ENCODE assay signal across 8 mouse cellular contexts in genomic region chr17:29381472-29381871, GRCm38 (mm10). TPM values are rescaled to one million over a fixed set of nuclear protein-coding genes. Genes with fewer than 3 reads are reported as not detected.
DNase-seq lines count a peak whose midpoint lies in the region; ATAC-seq and TF ChIP-seq lines count a peak whose summit lies in the region.

No protein-coding gene starts in this region.

- H3K27ac ChIP-seq in ES-Bruce4 (ENCODE audit: insufficient read depth, low read length) = no peak overlapping the region
- no peak overlapping the region for H3K27ac ChIP-seq in forebrain, embryonic 16.5 days (ENCODE audit: low read length)
- no peak overlapping the region for H3K27ac ChIP-seq in limb, embryonic 14.5 days (replicated peaks; ENCODE audit: low read depth, low read length)
- H3K27ac ChIP-seq in midbrain, embryonic 14.5 days (replicated peaks; ENCODE audit: low read depth, low read length) = no peak overlapping the region

- no peaks in the 10 kb centered on the region for H3K9me3 ChIP-seq in ES-Bruce4 (replicated peaks; ENCODE audit: control insufficient read depth, insufficient read depth, low read length, poor library complexity, severe bottlenecking)
- H3K9me3 ChIP-seq in forebrain, embryonic 16.5 days (ENCODE audit: control insufficient read depth, low read length) = no peaks in the 10 kb centered on the region
- no peaks in the 10 kb centered on the region for H3K9me3 ChIP-seq in limb, embryonic 14.5 days (ENCODE audit: control insufficient read depth, low read length)
- no peaks in the 10 kb centered on the region for H3K9me3 ChIP-seq in midbrain, embryonic 14.5 days (ENCODE audit: control insufficient read depth, low read length)

- TF ChIP-seq CTCF in ES-Bruce4 (IDR thresholded peaks at IDR 0.05; ENCODE audit: low read depth, low read length) = peak; percentile 94

- peak; percentile 93 for DNase-seq in 3T3-L1 (ENCODE audit: low read depth, low spot score)
- peak; percentile 41 for DNase-seq in cerebellum, adult 11 months
- DNase-seq in limb, embryonic 14.5 days (ENCODE audit: low spot score) = peak; percentile 74
- DNase-seq in midbrain, embryonic 14.5 days = peak; percentile 82
- peak; percentile 58 to 60 for DNase-seq in thymus, postnatal 36 days

- no peak overlapping the region for H3K9ac ChIP-seq in ES-Bruce4 (ENCODE audit: low read depth, poor library complexity, severe bottlenecking)
- no peak overlapping the region for H3K9ac ChIP-seq in forebrain, embryonic 16.5 days (replicated peaks; ENCODE audit: low read depth, low read length)
- H3K9ac ChIP-seq in limb, embryonic 14.5 days (ENCODE audit: low read depth, low read length, severe bottlenecking) = no peak overlapping the region
- no peak overlapping the region for H3K9ac ChIP-seq in midbrain, embryonic 14.5 days (replicated peaks; ENCODE audit: low read length)

- no peak overlapping the region for H3K4me2 ChIP-seq in forebrain, embryonic 16.5 days (ENCODE audit: low read length)
- no peak overlapping the region for H3K4me2 ChIP-seq in limb, embryonic 14.5 days (replicated peaks; ENCODE audit: low read depth, low read length, severe bottlenecking)
- no peak overlapping the region for H3K4me2 ChIP-seq in midbrain, embryonic 14.5 days (ENCODE audit: low read length)

- H3K4me1 ChIP-seq in ES-Bruce4 (ENCODE audit: control insufficient read depth, insufficient read depth, low read length) = peaks cover 4% of the 10 kb centered on the region
- no peaks in the 10 kb centered on the region for H3K4me1 ChIP-seq in forebrain, embryonic 16.5 days (replicated peaks; ENCODE audit: control insufficient read depth, insufficient read depth, low read length)
- no peaks in the 10 kb centered on the region for H3K4me1 ChIP-seq in limb, embryonic 14.5 days (ENCODE audit: control insufficient read depth, insufficient read depth, low read length)
- no peaks in the 10 kb centered on the region for H3K4me1 ChIP-seq in midbrain, embryonic 14.5 days (ENCODE audit: control insufficient read depth, insufficient read depth, low read length)

- peak; percentile 36; the same call in 1 of the 2 replicates for ATAC-seq in forebrain, embryonic 16.5 days
- ATAC-seq in inflammation-experienced regulatory T-cells, adult 6 months = peak; percentile 60
- ATAC-seq in limb, embryonic 14.5 days (ENCODE audit: low FRiP score, low read depth) = peak; percentile 74
- no peak for ATAC-seq in midbrain, embryonic 14.5 days (ENCODE audit: low FRiP score, low TSS enrichment)

- 25% methylated on average over 7 of the region's 7 CpGs for WGBS in forebrain, embryonic 16.5 days
- WGBS in limb, embryonic 14.5 days = 24% methylated on average over 7 of the region's 7 CpGs
- 28% methylated on average over 7 of the region's 7 CpGs for WGBS in midbrain, embryonic 14.5 days

- TF ChIP-seq POLR2A in ES-Bruce4 (IDR thresholded peaks at IDR 0.05; ENCODE audit: insufficient read depth, low read length) = no peak
- no peak for TF ChIP-seq POLR2A in limb, embryonic 14.5 days (IDR thresholded peaks at IDR 0.05; ENCODE audit: borderline replicate concordance, extremely low read depth, insufficient read depth, insufficient read length)

- peak; percentile 44; the same call in 1 of the 2 replicates for TF ChIP-seq EP300 in ES-Bruce4 (IDR thresholded peaks at IDR 0.05; ENCODE audit: insufficient read depth, low read depth, low read length)

- no peak overlapping the region for H3K4me3 ChIP-seq in ES-Bruce4 (ENCODE audit: low read depth, low read length)
- no peak overlapping the region for H3K4me3 ChIP-seq in forebrain, embryonic 16.5 days (replicated peaks; ENCODE audit: low read length)
- H3K4me3 ChIP-seq in limb, embryonic 14.5 days (replicated peaks; ENCODE audit: low read length) = no peak overlapping the region
- H3K4me3 ChIP-seq in midbrain, embryonic 14.5 days (replicated peaks; ENCODE audit: low read depth, low read length) = no peak overlapping the region

- H3K27me3 ChIP-seq in ES-Bruce4 (ENCODE audit: control insufficient read depth, insufficient read depth, low read length, poor library complexity, severe bottlenecking) = no peaks in the 10 kb centered on the region
- H3K27me3 ChIP-seq in forebrain, embryonic 16.5 days (replicated peaks; ENCODE audit: control insufficient read depth, insufficient read depth, low read length) = no peaks in the 10 kb centered on the region
- H3K27me3 ChIP-seq in limb, embryonic 14.5 days (ENCODE audit: control insufficient read depth, insufficient read depth, low read length) = no peaks in the 10 kb centered on the region
- no peaks in the 10 kb centered on the region for H3K27me3 ChIP-seq in midbrain, embryonic 14.5 days (ENCODE audit: control insufficient read depth, insufficient read depth, low read length)

- no peaks in the 10 kb centered on the region for H3K36me3 ChIP-seq in ES-Bruce4 (ENCODE audit: control insufficient read depth, insufficient read depth, low read length, poor library complexity, severe bottlenecking)
- H3K36me3 ChIP-seq in forebrain, embryonic 16.5 days (ENCODE audit: control insufficient read depth, insufficient read depth) = no peaks in the 10 kb centered on the region
- H3K36me3 ChIP-seq in limb, embryonic 14.5 days (ENCODE audit: control insufficient read depth, insufficient read depth, low read length) = no peaks in the 10 kb centered on the region
- H3K36me3 ChIP-seq in midbrain, embryonic 14.5 days (ENCODE audit: control insufficient read depth, insufficient read depth, low read length) = no peaks in the 10 kb centered on the region

RNA-seq across cellular contexts. Expression of gene Fgd2, which starts 20.8 kb away (rescaled TPM):
- polyA plus RNA-seq in ES-Bruce4 (2011; ENCODE audit: insufficient read depth, insufficient read length, low read depth, missing spikeins) = 4.6 and 5.1 TPM in 2 replicates
- 5.5 and 9.7 TPM in 2 replicates for polyA plus RNA-seq in forebrain, embryonic 16.5 days (2015; fragmentation: Nextera tagmentation; extraction: Ambion mirVana)
- polyA plus RNA-seq in inflammation-experienced regulatory T-cells, adult 6 months (2017; shearing (Covaris generic)) = 1 to 10 TPM in 2 of 3 experiments, not detected in 1; 1.5 to 3.3 TPM
- 9.4 and 10.8 TPM in 2 replicates for polyA plus RNA-seq in limb, embryonic 14.5 days (2012; rRNA removed)
- 6.2 and 8.4 TPM in 2 replicates for polyA plus RNA-seq in limb, embryonic 14.5 days (2014; fragmentation: Nextera tagmentation; extraction: Ambion mirVana)
- polyA plus RNA-seq in midbrain, embryonic 14.5 days (2014; fragmentation: Nextera tagmentation; extraction: Ambion mirVana) = 4.4 and 4.9 TPM in 2 replicates

RNA-seq across cellular contexts. Expression of gene Mtch1, which starts 33.7 kb away (rescaled TPM):
- polyA plus RNA-seq in ES-Bruce4 (2011; ENCODE audit: insufficient read depth, insufficient read length, low read depth, missing spikeins) = 129 and 134 TPM in 2 replicates
- polyA plus RNA-seq in forebrain, embryonic 16.5 days (2015; fragmentation: Nextera tagmentation; extraction: Ambion mirVana) = 417 and 434 TPM in 2 replicates
- 10 to 100 TPM; 13.4 to 15.9 (median 13.4) TPM for polyA plus RNA-seq in inflammation-experienced regulatory T-cells, adult 6 months (2017; shearing (Covaris generic))
- 469 and 541 TPM in 2 replicates for polyA plus RNA-seq in limb, embryonic 14.5 days (2012; rRNA removed)
- polyA plus RNA-seq in limb, embryonic 14.5 days (2014; fragmentation: Nextera tagmentation; extraction: Ambion mirVana) = 420 and 443 TPM in 2 replicates
- 533 and 550 TPM in 2 replicates for polyA plus RNA-seq in midbrain, embryonic 14.5 days (2014; fragmentation: Nextera tagmentation; extraction: Ambion mirVana)

Comparison
In these comparisons a context has a peak if more than half of its experiments do, and no peak if none do; other contexts are left out.
1. DNase-seq: peak in every context shown above with its lines; median percentile 93 in 3T3-L1; 82 in midbrain, embryonic 14.5 days; 74 in limb, embryonic 14.5 days; 59 in thymus, postnatal 36 days; 41 in cerebellum, adult 11 months.